Mouse (Mus musculus) CH12.LX (cell line): Measurements from ENCODE around the gene Wdr63. TPM values are rescaled to one million over a fixed set of nuclear protein-coding genes. Genes with fewer than 3 reads are reported as not detected.

Experiments used
- DNase-seq: peaks from one replicate; pipeline ENCODE4 v3.0.0-alpha.2; 2013; ENCODE audit errors: extremely low read depth
- H3K27ac ChIP-seq: 2 replicates; pipeline ENCODE4 v1.5.1; 2012; ENCODE audit warnings: low read depth, mild to moderate bottlenecking, control low read depth, moderate library complexity; ENCODE audit not compliant: insufficient read depth
- H3K27me3 ChIP-seq: replicated peaks from 2 replicates; pipeline ENCODE3; 2012; ENCODE audit warnings: inconsistent platforms
- H3K36me3 ChIP-seq, 2 experiments: replicated peaks in 1 of 2; 2 replicates each; pipeline versions ENCODE3 to v1.6.1; 2012; ENCODE audit warnings: inconsistent platforms in 1 of 2, low read length in 1 of 2, mild to moderate bottlenecking in 1 of 2, mixed read lengths in 1 of 2, moderate library complexity in 1 of 2; ENCODE audit not compliant: control insufficient read depth in 1 of 2, insufficient read depth in 1 of 2
- H3K4me1 ChIP-seq, 2 experiments: 2 replicates each; pipeline ENCODE4 v1.6.1; 2012; ENCODE audit warnings: inconsistent platforms in 1 of 2, moderate library complexity in 1 of 2; ENCODE audit not compliant: insufficient read depth in 2 of 2, control insufficient read depth in 1 of 2
- H3K4me2 ChIP-seq: 2 replicates; pipeline ENCODE4 v1.6.1; 2012; ENCODE audit warnings: low read depth, mild to moderate bottlenecking, control low read depth; ENCODE audit not compliant: poor library complexity, insufficient read depth, severe bottlenecking
- H3K4me3 ChIP-seq, 3 experiments: fragments of 150-350 bp in 1 of 3; sonication (generic) in 1 of 3; replicated peaks in 1 of 3; 2 replicates each; pipeline versions ENCODE3 to v1.5.1; 2011 to 2012; ENCODE audit warnings: low read depth in 2 of 3, low read length in 2 of 3, mild to moderate bottlenecking in 2 of 3, moderate library complexity in 2 of 3, control low read depth in 1 of 3, improper control_type of control experiment in 1 of 3, inconsistent platforms in 1 of 3, mixed read lengths in 1 of 3; ENCODE audit not compliant: poor library complexity in 1 of 3
- H3K79me2 ChIP-seq: replicated peaks from 2 replicates; pipeline ENCODE4 v1.6.1; 2012; ENCODE audit warnings: mild to moderate bottlenecking, moderate library complexity; ENCODE audit not compliant: control insufficient read depth, poor library complexity, insufficient read depth, severe bottlenecking; ENCODE audit errors: extremely low read depth
- H3K9ac ChIP-seq: 2 replicates; pipeline ENCODE4 v1.6.1; 2012; ENCODE audit warnings: low read depth, mild to moderate bottlenecking, control low read depth, moderate library complexity; ENCODE audit not compliant: insufficient read depth
- H3K9me3 ChIP-seq: replicated peaks from 2 replicates; pipeline ENCODE3; 2012; ENCODE audit warnings: low read length, inconsistent platforms, mixed read lengths
- BHLHE40 ChIP-seq: IDR thresholded peaks from 2 replicates; pipeline ENCODE4 v1.6.1; 2011; ENCODE audit warnings: mild to moderate bottlenecking, low read depth, low read length, improper control_type of control experiment
- CHD2 ChIP-seq: IDR thresholded peaks from 2 replicates; pipeline ENCODE4 v1.6.1; 2011; ENCODE audit warnings: low read length, improper control_type of control experiment
- CTCF ChIP-seq, 2 experiments: IDR thresholded peaks in 1 of 2; conservative IDR thresholded peaks in 1 of 2; 2 replicates each; pipeline ENCODE4 v1.5.1; 2011 to 2012; ENCODE audit warnings: low read depth in 2 of 2, low read length in 2 of 2, improper control_type of control experiment in 1 of 2, inconsistent platforms in 1 of 2, mild to moderate bottlenecking in 1 of 2, moderate library complexity in 1 of 2
- ELF1 ChIP-seq: IDR thresholded peaks from 2 replicates; pipeline ENCODE4 v1.6.1; 2014; ENCODE audit warnings: low read depth, mild to moderate bottlenecking, inconsistent platforms, low read length, improper control_type of control experiment
- EP300 ChIP-seq: IDR thresholded peaks from 2 replicates; pipeline ENCODE4 v1.6.1; 2011; ENCODE audit warnings: low read length, improper control_type of control experiment
- KAT2A ChIP-seq: IDR thresholded peaks from 2 replicates; pipeline ENCODE4 v1.6.1; 2012; ENCODE audit warnings: low read length, improper control_type of control experiment, inconsistent platforms; ENCODE audit not compliant: insufficient replicate concordance
- MAFK ChIP-seq: IDR thresholded peaks from 2 replicates; pipeline ENCODE4 v1.6.1; 2011; ENCODE audit warnings: low read length, improper control_type of control experiment; ENCODE audit not compliant: insufficient replicate concordance
- MAZ ChIP-seq: IDR thresholded peaks from 2 replicates; pipeline ENCODE4 v1.6.1; 2012; ENCODE audit warnings: low read depth, mild to moderate bottlenecking, inconsistent platforms, low read length, improper control_type of control experiment, moderate library complexity
- MEF2A ChIP-seq: IDR thresholded peaks from 2 replicates; pipeline ENCODE4 v1.6.1; 2014; ENCODE audit warnings: low read depth, mild to moderate bottlenecking, inconsistent platforms, low read length, improper control_type of control experiment, borderline replicate concordance
- MYC ChIP-seq: IDR thresholded peaks from 2 replicates; pipeline ENCODE4 v1.6.1; 2011; ENCODE audit warnings: low read depth, mild to moderate bottlenecking, improper control_type of control experiment, low read length
- NELFE ChIP-seq: IDR thresholded peaks from 2 replicates; pipeline ENCODE4 v1.6.1; 2011; ENCODE audit warnings: low read depth, low read length, improper control_type of control experiment
- NRF1 ChIP-seq: IDR thresholded peaks from 2 replicates; pipeline ENCODE4 v1.6.1; 2014; ENCODE audit warnings: low read depth, mild to moderate bottlenecking, inconsistent platforms, low read length, improper control_type of control experiment, moderate library complexity
- POLR2A ChIP-seq: IDR thresholded peaks from 2 replicates; pipeline ENCODE4 v1.6.1; 2011; ENCODE audit warnings: low read depth, mild to moderate bottlenecking, improper control_type of control experiment, low read length
- RAD21 ChIP-seq: IDR thresholded peaks from 2 replicates; pipeline ENCODE4 v1.6.1; 2011; ENCODE audit warnings: low read depth, mild to moderate bottlenecking, low read length, improper control_type of control experiment, moderate library complexity
- RCOR1 ChIP-seq: conservative IDR thresholded peaks from 2 replicates; pipeline ENCODE4 v1.6.1; 2012; ENCODE audit warnings: low read depth, mild to moderate bottlenecking, inconsistent platforms, low read length, improper control_type of control experiment
- SIN3A ChIP-seq: IDR thresholded peaks from 2 replicates; pipeline ENCODE4 v1.6.1; 2012; ENCODE audit warnings: low read length, improper control_type of control experiment, inconsistent platforms
- TCF12 ChIP-seq: IDR thresholded peaks from 2 replicates; pipeline ENCODE4 v1.6.1; 2014; ENCODE audit warnings: low read depth, mild to moderate bottlenecking, inconsistent platforms, low read length, improper control_type of control experiment
- ZC3H11A ChIP-seq: IDR thresholded peaks from 2 replicates; pipeline ENCODE4 v1.6.1; 2012; ENCODE audit warnings: low read depth, mild to moderate bottlenecking, inconsistent platforms, low read length, improper control_type of control experiment
- ZMIZ1 ChIP-seq: IDR thresholded peaks from 2 replicates; pipeline ENCODE4 v1.6.1; 2012; ENCODE audit warnings: low read depth, mild to moderate bottlenecking, inconsistent platforms, low read length, improper control_type of control experiment
- ZNF384 ChIP-seq: IDR thresholded peaks from 2 replicates; pipeline ENCODE4 v1.6.1; 2012; ENCODE audit warnings: low read depth, low read length, improper control_type of control experiment, inconsistent platforms
- dilution Hi-C: fragments of 300-500 bp; cut with MboI; formaldehyde crosslinking; loops from 2 replicates; pipeline ENCODE4 v1.14.3; 2020; ENCODE audit warnings: low sequenced_read_pairs; ENCODE audit not compliant: extremely low pct_unique_long_range_greater_than_20kb, extremely low pct_ligation_motif_present
- in situ Hi-C: fragments of 300-500 bp; cut with MboI; formaldehyde crosslinking; loops from 3 replicates; pipeline ENCODE4 v1.14.3; 2019; ENCODE audit warnings: low sequenced_read_pairs, low pct_ligation_motif_present, low pct_unique_long_range_greater_than_20kb, mixed read lengths
- polyA plus RNA-seq: library from polyadenylated mRNA; unstranded; fragments of >175 nt; gene quantifications from 2 replicates; pipeline ENCODE4 v1.2.1, GENCODE M21; 2012; ENCODE audit warnings: low read depth; ENCODE audit not compliant: insufficient read length
- total RNA-seq, 2 experiments: library from RNA; depleted of rRNA; stranded (reverse); fragments of 300-350 nt in 1 of 2; fragments of >200 nt in 1 of 2; gene quantifications; 2 replicates each; pipeline ENCODE4 v1.2.3; 2012 to 2014

The Wdr63 gene
- total and polyA plus RNA-seq, 3 experiments = not detected

GRCm38 (mm10) chr3:146095066-146095465, 12.9 kb downstream of the Wdr63 start:
- Histone ChIP-seq H3K9ac (no peak overlapping the region), H3K27ac (no peak overlapping the region), H3K27me3 (no peaks in the 10 kb centered on the region), H3K9me3 (peaks cover 6% of the 10 kb centered on the region), H3K79me2 (no peaks in the 10 kb centered on the region), H3K4me3 (no peak overlapping the region), H3K4me2 (no peak overlapping the region), H3K36me3 (no peaks in the 10 kb centered on the region), H3K4me1 (no peaks in the 10 kb centered on the region)
- no peak for DNase-seq
- TF ChIP-seq NELFE (no peak), KAT2A (no peak), MEF2A (no peak), MAZ (no peak), MYC (no peak), NRF1 (no peak), MAFK (no peak), ZNF384 (no peak), TCF12 (no peak)
- dilution Hi-C loops = no loop called here
- in situ Hi-C loops = no loop called here

GRCm38 (mm10) chr3:146090988-146091657, 16.8 kb downstream of the Wdr63 start:
- no peak overlapping the region for H3K27ac ChIP-seq
- in situ Hi-C loops (no loop called here), dilution Hi-C loops (no loop called here)
- no peaks in the 10 kb centered on the region for H3K79me2 ChIP-seq
- H3K9ac ChIP-seq = no peak overlapping the region
- peaks cover 6% of the 10 kb centered on the region for H3K9me3 ChIP-seq
- no peaks in the 10 kb centered on the region for H3K4me1 ChIP-seq
- H3K4me2 ChIP-seq = no peak overlapping the region
- no peaks in the 10 kb centered on the region for H3K27me3 ChIP-seq
- TF ChIP-seq CTCF (conservative IDR thresholded peaks at IDR 0.05 in 1 of 2, IDR thresholded peaks at IDR 0.05 in 1 of 2; ENCODE audit: low read depth in 2 of 2, low read length in 2 of 2) (no peak), BHLHE40 (no peak), NELFE (no peak), POLR2A (no peak), KAT2A (no peak), RAD21 (no peak), ZC3H11A (no peak), ELF1 (no peak), RCOR1 (no peak), ZMIZ1 (no peak), CHD2 (no peak), SIN3A (no peak), EP300 (no peak)
- no peaks in the 10 kb centered on the region for H3K36me3 ChIP-seq
- H3K4me3 ChIP-seq = no peak overlapping the region
- no peak for DNase-seq
